Comparison of ENCODE assay signal across 8 mouse cellular contexts in the genomic region with DNA sequence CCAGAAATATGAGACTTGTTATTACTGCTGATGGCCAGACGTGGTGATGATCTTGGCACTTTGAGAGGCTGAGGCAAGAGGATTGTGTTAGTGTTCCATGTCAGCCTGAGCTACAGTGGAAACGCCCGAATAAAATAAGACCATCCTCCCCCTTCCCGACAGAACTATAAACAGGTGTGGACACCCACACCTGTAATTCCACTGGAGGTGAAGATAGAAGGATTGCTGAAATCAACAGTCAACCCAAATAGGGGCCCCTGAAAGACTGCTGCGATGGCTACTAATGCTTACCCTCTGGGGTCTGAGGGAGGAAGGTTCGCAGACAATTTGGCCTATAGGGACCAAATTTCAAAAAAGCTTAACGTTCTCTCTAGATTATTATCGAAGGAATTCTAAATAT. TPM values are rescaled to one million over a fixed set of nuclear protein-coding genes. Genes with fewer than 3 reads are reported as not detected.
DNase-seq lines count a peak whose midpoint lies in the region; ATAC-seq and TF ChIP-seq lines count a peak whose summit lies in the region.

No protein-coding gene starts in this region.

- peak overlapping the region; percentile 95 for H3K4me3 ChIP-seq in kidney, adult 2 months (ENCODE audit: insufficient read depth, low read depth, low read length)
- peak overlapping the region; percentile 84 for H3K4me3 ChIP-seq in G1E (ENCODE audit: low read depth, low read length)
- peak overlapping the region; percentile 94 for H3K4me3 ChIP-seq in forebrain, embryonic 12.5 days (replicated peaks)
- peak overlapping the region; percentile 89 for H3K4me3 ChIP-seq in liver, embryonic 15.5 days (replicated peaks)

- peak overlapping the region; percentile 78 for H3K9ac ChIP-seq in forebrain, embryonic 12.5 days
- H3K9ac ChIP-seq in liver, embryonic 15.5 days, result peak overlapping the region; percentile 71

- TF ChIP-seq POLR2A in kidney, adult 2 months (IDR thresholded peaks at IDR 0.05; ENCODE audit: low read depth, low read length), result no peak

- no peak for ATAC-seq in G1E (ENCODE audit: extremely low read depth, insufficient number of reproducible peaks, low FRiP score, poor library complexity, severe bottlenecking)
- no peak for ATAC-seq in forebrain, embryonic 12.5 days (ENCODE audit: low FRiP score)
- no peak for ATAC-seq in liver, embryonic 15.5 days (ENCODE audit: insufficient read depth)
- no peak for ATAC-seq in monocyte, adult 5-6 weeks (replicated peaks; ENCODE audit: insufficient number of reproducible peaks, low FRiP score, low TSS enrichment, poor library complexity, severe bottlenecking)

- H3K4me2 ChIP-seq in forebrain, embryonic 12.5 days, result peak overlapping the region; percentile 90
- peak overlapping the region; percentile 80 for H3K4me2 ChIP-seq in liver, embryonic 15.5 days

- H3K36me3 ChIP-seq in kidney, adult 2 months (ENCODE audit: control insufficient read depth, insufficient read depth, low read length), result no peaks in the 10 kb centered on the region
- peaks cover 54% of the 10 kb centered on the region for H3K36me3 ChIP-seq in G1E (replicated peaks)
- peaks cover 32% of the 10 kb centered on the region for H3K36me3 ChIP-seq in forebrain, embryonic 12.5 days (replicated peaks)
- H3K36me3 ChIP-seq in liver, embryonic 15.5 days (replicated peaks), result peaks cover 44% of the 10 kb centered on the region

- no peak for TF ChIP-seq CTCF in kidney, adult 2 months (conservative IDR thresholded peaks at IDR 0.05; ENCODE audit: insufficient read depth, insufficient read length, low read depth, low read length)
- no peak for TF ChIP-seq CTCF in G1E (IDR thresholded peaks at IDR 0.05; ENCODE audit: low read depth, low read length)

- no peak for DNase-seq in kidney, adult 2 months
- no peak for DNase-seq in kidney, postnatal 10 days
- DNase-seq in G1E (ENCODE audit: low spot score), result no peak
- no peak for DNase-seq in adrenal gland, postnatal 36 days
- DNase-seq in adrenal gland, postnatal 14 days, result no peak

- no peaks in the 10 kb centered on the region for H3K27me3 ChIP-seq in kidney, adult 2 months (replicated peaks; ENCODE audit: control insufficient read depth, insufficient read depth, low read length)
- no peaks in the 10 kb centered on the region for H3K27me3 ChIP-seq in G1E (ENCODE audit: insufficient read depth, low read length)
- no peaks in the 10 kb centered on the region for H3K27me3 ChIP-seq in forebrain, embryonic 12.5 days
- H3K27me3 ChIP-seq in liver, embryonic 15.5 days, result no peaks in the 10 kb centered on the region

- no peaks in the 10 kb centered on the region for H3K9me3 ChIP-seq in G1E (replicated peaks)
- no peaks in the 10 kb centered on the region for H3K9me3 ChIP-seq in forebrain, embryonic 12.5 days
- H3K9me3 ChIP-seq in liver, embryonic 15.5 days (replicated peaks), result no peaks in the 10 kb centered on the region

- H3K27ac ChIP-seq in kidney, adult 2 months (ENCODE audit: insufficient read depth, low read depth, low read length), result no peak overlapping the region
- H3K27ac ChIP-seq in forebrain, embryonic 12.5 days, result peak overlapping the region; percentile 81; the same call in 1 of the 2 replicates
- H3K27ac ChIP-seq in liver, embryonic 15.5 days (replicated peaks), result peak overlapping the region; percentile 96

- WGBS in kidney, adult 2 months, result 9% methylated on average over 8 of the region's 8 CpGs
- WGBS in forebrain, embryonic 12.5 days, result 15% methylated on average over 8 of the region's 8 CpGs
- 6% methylated on average over 8 of the region's 8 CpGs for WGBS in liver, embryonic 15.5 days (ENCODE audit: insufficient replicate concordance)

- peaks cover 7% of the 10 kb centered on the region; the same call in 1 of the 2 replicates for H3K4me1 ChIP-seq in kidney, adult 2 months (ENCODE audit: control insufficient read depth, insufficient read depth, low read length)
- peaks cover 37% of the 10 kb centered on the region for H3K4me1 ChIP-seq in G1E (ENCODE audit: insufficient read depth, low read depth, low read length)
- peaks cover 23% of the 10 kb centered on the region for H3K4me1 ChIP-seq in forebrain, embryonic 12.5 days
- peaks cover 40% of the 10 kb centered on the region for H3K4me1 ChIP-seq in liver, embryonic 15.5 days (replicated peaks)

RNA-seq across cellular contexts. Expression of a gene that starts 27.3 kb away (rescaled TPM):
- 129 and 168 TPM in 2 replicates for polyA plus RNA-seq in kidney, adult 2 months (2012; rRNA removed)
- total RNA-seq in G1E (2014; fragmentation: Nextera tagmentation), result 386 and 393 TPM in 2 replicates
- 62.2 and 68.1 TPM in 2 replicates for total RNA-seq in G1E (2017)
- 67.8 and 132 TPM in 2 replicates for polyA plus RNA-seq in G1E (2012)
- 76.0 and 81.5 TPM in 2 replicates for polyA plus RNA-seq in forebrain, embryonic 12.5 days (2016; fragmentation: Nextera tagmentation; extraction: Ambion mirVana)
- 39.5 and 49.1 TPM in 2 replicates for polyA plus RNA-seq in liver, embryonic 15.5 days (2015; fragmentation: Nextera tagmentation; extraction: Ambion mirVana)
- total RNA-seq in adrenal gland, postnatal 36 days (2021), result 100 to 1,000 TPM; 159 to 191 TPM
- total RNA-seq in adrenal gland, postnatal 14 days (2021), result 124 and 133 TPM in 2 replicates
- 38.5 to 107 TPM (median 47.9 TPM) in 3 replicates for total RNA-seq in monocyte, adult 5-6 weeks (2017)

RNA-seq across cellular contexts. Expression of a gene that starts 27.3 kb away (rescaled TPM):
- polyA plus RNA-seq in kidney, adult 2 months (2012; rRNA removed), result 29.2 and 31.4 TPM in 2 replicates
- 21.4 and 26.9 TPM in 2 replicates for total RNA-seq in G1E (2014; fragmentation: Nextera tagmentation)
- total RNA-seq in G1E (2017), result 20.3 and 20.8 TPM in 2 replicates
- polyA plus RNA-seq in G1E (2012), result 5.3 and 9.4 TPM in 2 replicates
- 34.9 and 35.6 TPM in 2 replicates for polyA plus RNA-seq in forebrain, embryonic 12.5 days (2016; fragmentation: Nextera tagmentation; extraction: Ambion mirVana)
- 13.5 and 13.9 TPM in 2 replicates for polyA plus RNA-seq in liver, embryonic 15.5 days (2015; fragmentation: Nextera tagmentation; extraction: Ambion mirVana)
- total RNA-seq in adrenal gland, postnatal 36 days (2021), result 10 to 100 TPM; 53.0 to 63.1 TPM
- total RNA-seq in adrenal gland, postnatal 14 days (2021), result 41.2 and 43.1 TPM in 2 replicates
- 14.3 to 34.6 TPM (median 21.9 TPM) in 3 replicates for total RNA-seq in monocyte, adult 5-6 weeks (2017)

RNA-seq across cellular contexts. Expression of a gene that starts 27.3 kb away (rescaled TPM):
- polyA plus RNA-seq in kidney, adult 2 months (2012; rRNA removed), result 16.3 and 21.2 TPM in 2 replicates
- total RNA-seq in G1E (2014; fragmentation: Nextera tagmentation) (60.7 and 78.4 TPM in 2 replicates), G1E (2017) (65.6 and 75.9 TPM in 2 replicates)
- polyA plus RNA-seq in G1E (2012), result 68.6 and 97.0 TPM in 2 replicates
- polyA plus RNA-seq in forebrain, embryonic 12.5 days (2016; fragmentation: Nextera tagmentation; extraction: Ambion mirVana), result 113 and 126 TPM in 2 replicates
- 78.7 and 83.7 TPM in 2 replicates for polyA plus RNA-seq in liver, embryonic 15.5 days (2015; fragmentation: Nextera tagmentation; extraction: Ambion mirVana)
- total RNA-seq in adrenal gland, postnatal 36 days (2021), result 10 to 100 TPM; 65.3 to 78.7 TPM
- 55.0 and 64.9 TPM in 2 replicates for total RNA-seq in adrenal gland, postnatal 14 days (2021)
- 20.8 to 41.9 TPM (median 26.8 TPM) in 3 replicates for total RNA-seq in monocyte, adult 5-6 weeks (2017)
